Mouse (Mus musculus): ENCODE measurements around the gene Sfxn3. TPM values are rescaled to one million over a fixed set of nuclear protein-coding genes. Genes with fewer than 3 reads are reported as not detected.

The Sfxn3 gene
- polyA plus RNA-seq, 1 experiment from 2014 or later: 67.8 TPM

- H3K4me3 ChIP-seq (replicated peaks; ENCODE audit: low read length): peak overlapping the region; percentile 50
- H3K9me3 ChIP-seq (ENCODE audit: control insufficient read depth, low read length): no peaks in the 10 kb centered on the region
- H3K27me3 ChIP-seq (ENCODE audit: control insufficient read depth, insufficient read depth, low read length): peaks cover 10% of the 10 kb centered on the region; the same call in 1 of the 2 replicates
- peaks cover 53% of the 10 kb centered on the region for H3K36me3 ChIP-seq (replicated peaks; ENCODE audit: control insufficient read depth, insufficient read depth)
- no peak for DNase-seq (ENCODE audit: low spot score)
- no peak overlapping the region for H3K27ac ChIP-seq
- peaks cover 29% of the 10 kb centered on the region for H3K4me1 ChIP-seq (replicated peaks; ENCODE audit: control insufficient read depth, insufficient read depth, low read length)
- 81% methylated on average over 9 of the region's 9 CpGs for WGBS
- no peak for ATAC-seq (ENCODE audit: low FRiP score)
- peak overlapping the region; percentile 72; the same call in 1 of the 2 replicates for H3K9ac ChIP-seq
- peak overlapping the region; percentile 76 for H3K4me2 ChIP-seq (replicated peaks)
These were observed 2.2 kb downstream of the Sfxn3 start for GRCm38 (mm10) chr19:45049523-45049922.

- Histone ChIP-seq H3K9me3 (ENCODE audit: control insufficient read depth, low read length) (no peaks in the 10 kb centered on the region), H3K4me1 (replicated peaks; ENCODE audit: control insufficient read depth, insufficient read depth, low read length) (peaks cover 29% of the 10 kb centered on the region), H3K4me3 (replicated peaks; ENCODE audit: low read length) (no peak overlapping the region), H3K36me3 (replicated peaks; ENCODE audit: control insufficient read depth, insufficient read depth) (peaks cover 63% of the 10 kb centered on the region), H3K27ac (no peak overlapping the region), H3K4me2 (replicated peaks) (no peak overlapping the region), H3K27me3 (ENCODE audit: control insufficient read depth, insufficient read depth, low read length) (no peaks in the 10 kb centered on the region), H3K9ac (no peak overlapping the region)
- no peak for ATAC-seq (ENCODE audit: low FRiP score)
- WGBS: 94% methylated on average over 8 of the region's 8 CpGs
- no peak for DNase-seq (ENCODE audit: low spot score)
These were observed 6.1 kb downstream of the Sfxn3 start for GRCm38 (mm10) chr19:45053451-45053850.

GRCm38 (mm10) chr19:45054892-45055690 is 7.8 kb downstream of the Sfxn3 start:
- Histone ChIP-seq H3K4me1 (replicated peaks; ENCODE audit: control insufficient read depth, insufficient read depth, low read length) (peaks cover 19% of the 10 kb centered on the region), H3K36me3 (replicated peaks; ENCODE audit: control insufficient read depth, insufficient read depth) (peaks cover 53% of the 10 kb centered on the region), H3K27me3 (ENCODE audit: control insufficient read depth, insufficient read depth, low read length) (no peaks in the 10 kb centered on the region), H3K4me2 (replicated peaks) (no peak overlapping the region), H3K9me3 (ENCODE audit: control insufficient read depth, low read length) (no peaks in the 10 kb centered on the region), H3K4me3 (replicated peaks; ENCODE audit: low read length) (no peak overlapping the region), H3K9ac (no peak overlapping the region), H3K27ac (no peak overlapping the region)
- no peak for ATAC-seq (ENCODE audit: low FRiP score)
- DNase-seq (ENCODE audit: low spot score): no peak
- 86% methylated on average over 6 of the region's 6 CpGs for WGBS

- ATAC-seq (ENCODE audit: low FRiP score) (no peak), DNase-seq (ENCODE audit: low spot score) (peak; percentile 60)
These were observed 9.1 kb downstream of the Sfxn3 start for GRCm38 (mm10) chr19:45056364-45056763.

GRCm38 (mm10) chr19:45056908-45057698 is 9.8 kb downstream of the Sfxn3 start:
- 81% methylated on average over 7 of the region's 7 CpGs for WGBS
- H3K27ac ChIP-seq: peak overlapping the region; percentile 96
- H3K27me3 ChIP-seq (ENCODE audit: control insufficient read depth, insufficient read depth, low read length): no peaks in the 10 kb centered on the region
- H3K36me3 ChIP-seq (replicated peaks; ENCODE audit: control insufficient read depth, insufficient read depth): peaks cover 34% of the 10 kb centered on the region
- ATAC-seq (ENCODE audit: low FRiP score): no peak
- H3K9ac ChIP-seq: peak overlapping the region; percentile 92
- no peaks in the 10 kb centered on the region for H3K9me3 ChIP-seq (ENCODE audit: control insufficient read depth, low read length)
- peak overlapping the region; percentile 85 for H3K4me2 ChIP-seq (replicated peaks)
- no peak for DNase-seq (ENCODE audit: low spot score)
- peaks cover 19% of the 10 kb centered on the region for H3K4me1 ChIP-seq (replicated peaks; ENCODE audit: control insufficient read depth, insufficient read depth, low read length)
- peak overlapping the region; percentile 46 for H3K4me3 ChIP-seq (replicated peaks; ENCODE audit: low read length)

More at GRCm38 (mm10) chr19:45056364-45056763, 9.1 kb downstream of the Sfxn3 start:
- peaks cover 19% of the 10 kb centered on the region for H3K4me1 ChIP-seq (replicated peaks; ENCODE audit: control insufficient read depth, insufficient read depth, low read length)
- no peak overlapping the region for H3K4me2 ChIP-seq (replicated peaks)
- H3K4me3 ChIP-seq (replicated peaks; ENCODE audit: low read length): no peak overlapping the region
- no peaks in the 10 kb centered on the region for H3K9me3 ChIP-seq (ENCODE audit: control insufficient read depth, low read length)
- no peaks in the 10 kb centered on the region for H3K27me3 ChIP-seq (ENCODE audit: control insufficient read depth, insufficient read depth, low read length)
- H3K36me3 ChIP-seq (replicated peaks; ENCODE audit: control insufficient read depth, insufficient read depth): peaks cover 41% of the 10 kb centered on the region
- peak overlapping the region; percentile 96; the same call in 1 of the 2 replicates for H3K27ac ChIP-seq
- no peak overlapping the region; the same call in 1 of the 2 replicates for H3K9ac ChIP-seq
- 35% methylated on average over 4 of the region's 4 CpGs for WGBS

GRCm38 (mm10) chr19:45057724-45058112 is 10.4 kb downstream of the Sfxn3 start:
- peaks cover 28% of the 10 kb centered on the region for H3K36me3 ChIP-seq (replicated peaks; ENCODE audit: control insufficient read depth, insufficient read depth)
- H3K27ac ChIP-seq: peak overlapping the region; percentile 96
- DNase-seq (ENCODE audit: low spot score): no peak
- peak overlapping the region; percentile 85 for H3K4me2 ChIP-seq (replicated peaks)
- H3K4me1 ChIP-seq (replicated peaks; ENCODE audit: control insufficient read depth, insufficient read depth, low read length): peaks cover 19% of the 10 kb centered on the region
- no peak for ATAC-seq (ENCODE audit: low FRiP score)
- H3K9me3 ChIP-seq (ENCODE audit: control insufficient read depth, low read length): no peaks in the 10 kb centered on the region
- WGBS: 51% methylated on average over 7 of the region's 7 CpGs
- peak overlapping the region; percentile 92 for H3K9ac ChIP-seq
- H3K4me3 ChIP-seq (replicated peaks; ENCODE audit: low read length): peak overlapping the region; percentile 46
- H3K27me3 ChIP-seq (ENCODE audit: control insufficient read depth, insufficient read depth, low read length): no peaks in the 10 kb centered on the region

GRCm38 (mm10) chr19:45058113-45058839 is 11.0 kb downstream of the Sfxn3 start:
- under 1% methylated on average over 34 of the region's 34 CpGs for WGBS

GRCm38 (mm10) chr19:45058841-45059240 is 11.5 kb downstream of the Sfxn3 start:
- 1% methylated on average over 14 of the region's 14 CpGs for WGBS
- peak overlapping the region; percentile 85 for H3K4me2 ChIP-seq (replicated peaks)
- ATAC-seq (ENCODE audit: low FRiP score) (no peak), DNase-seq (ENCODE audit: low spot score) (no peak)
- H3K4me3 ChIP-seq (replicated peaks; ENCODE audit: low read length): peak overlapping the region; percentile 46
- peak overlapping the region; percentile 96 for H3K27ac ChIP-seq
- H3K27me3 ChIP-seq (ENCODE audit: control insufficient read depth, insufficient read depth, low read length): peaks cover 3% of the 10 kb centered on the region; the same call in 1 of the 2 replicates
- peaks cover 17% of the 10 kb centered on the region for H3K36me3 ChIP-seq (replicated peaks; ENCODE audit: control insufficient read depth, insufficient read depth)
- H3K9me3 ChIP-seq (ENCODE audit: control insufficient read depth, low read length): no peaks in the 10 kb centered on the region
- H3K4me1 ChIP-seq (replicated peaks; ENCODE audit: control insufficient read depth, insufficient read depth, low read length): peaks cover 19% of the 10 kb centered on the region
- peak overlapping the region; percentile 92 for H3K9ac ChIP-seq

More at GRCm38 (mm10) chr19:45058113-45058839, 11.0 kb downstream of the Sfxn3 start:
- Histone ChIP-seq H3K27ac (peak overlapping the region; percentile 96), H3K9me3 (ENCODE audit: control insufficient read depth, low read length) (no peaks in the 10 kb centered on the region), H3K36me3 (replicated peaks; ENCODE audit: control insufficient read depth, insufficient read depth) (peaks cover 22% of the 10 kb centered on the region), H3K4me1 (replicated peaks; ENCODE audit: control insufficient read depth, insufficient read depth, low read length) (peaks cover 19% of the 10 kb centered on the region), H3K27me3 (ENCODE audit: control insufficient read depth, insufficient read depth, low read length) (no peaks in the 10 kb centered on the region), H3K4me2 (replicated peaks) (peak overlapping the region; percentile 85), H3K4me3 (replicated peaks; ENCODE audit: low read length) (peak overlapping the region; percentile 46), H3K9ac (peak overlapping the region; percentile 92)
- DNase-seq (ENCODE audit: low spot score) (peak; percentile 100), ATAC-seq (ENCODE audit: low FRiP score) (peak; percentile 93)
